Mouse (Mus musculus): ENCODE data around the gene Adcy3. TPM values are rescaled to one million over a fixed set of nuclear protein-coding genes. Genes with fewer than 3 reads are reported as not detected.

Adcy3 gene
- polyA plus RNA-seq, 1 experiment from 2014 or later, result 6.9 TPM

Other genes starting within 250 kb of the Adcy3 start
- 3.7 and 4.7 TPM in 2 replicates for gene Pomc, start 178.2 kb upstream of the Adcy3 start, polyA plus RNA-seq (2015; fragmentation: Nextera tagmentation; extraction: Ambion mirVana)
- gene Efr3b, start 94.2 kb upstream of the Adcy3 start, polyA plus RNA-seq (2015; fragmentation: Nextera tagmentation; extraction: Ambion mirVana), result 32.8 and 34.6 TPM in 2 replicates
- gene Dnajc27, start 50.5 kb upstream of the Adcy3 start, polyA plus RNA-seq (2015; fragmentation: Nextera tagmentation; extraction: Ambion mirVana), result 13.1 and 13.7 TPM in 2 replicates
- 6.7 and 7.5 TPM in 2 replicates for gene Ptrhd1, start 100.9 kb downstream of the Adcy3 start, polyA plus RNA-seq (2015; fragmentation: Nextera tagmentation; extraction: Ambion mirVana)
- 8.1 and 8.5 TPM in 2 replicates for gene Cenpo, start 101.2 kb downstream of the Adcy3 start, polyA plus RNA-seq (2015; fragmentation: Nextera tagmentation; extraction: Ambion mirVana)